Mouse (Mus musculus): Measurements from ENCODE around the gene Chek2.

Chek2 gene

DNA sequence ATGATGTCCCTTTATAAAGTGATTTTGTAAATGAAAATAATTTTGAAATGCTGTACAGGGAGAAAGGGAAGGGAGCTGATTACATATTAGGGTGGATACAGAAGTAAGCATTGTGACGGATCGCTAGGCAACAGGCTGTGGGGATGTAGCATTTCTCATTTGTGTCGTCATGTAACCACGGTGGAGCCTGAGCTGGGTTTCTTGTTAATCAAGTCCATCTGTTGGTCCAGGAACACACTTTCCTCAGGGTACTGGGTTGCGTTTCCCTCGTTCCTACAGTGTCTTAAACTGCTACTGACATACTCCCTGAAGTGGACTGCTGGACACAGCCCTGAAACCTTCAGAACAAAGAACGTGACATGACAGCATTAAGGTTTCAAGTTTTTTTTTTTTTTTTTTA is 58.4 kb downstream of the Chek2 start:
- DNase-seq (ENCODE audit: low read depth, low spot score), result peak; percentile 44

GRCm38 (mm10) chr5:110898785-110899184 is 59.0 kb downstream of the Chek2 start:
- DNase-seq (ENCODE audit: low read depth, low spot score), result no peak

DNA sequence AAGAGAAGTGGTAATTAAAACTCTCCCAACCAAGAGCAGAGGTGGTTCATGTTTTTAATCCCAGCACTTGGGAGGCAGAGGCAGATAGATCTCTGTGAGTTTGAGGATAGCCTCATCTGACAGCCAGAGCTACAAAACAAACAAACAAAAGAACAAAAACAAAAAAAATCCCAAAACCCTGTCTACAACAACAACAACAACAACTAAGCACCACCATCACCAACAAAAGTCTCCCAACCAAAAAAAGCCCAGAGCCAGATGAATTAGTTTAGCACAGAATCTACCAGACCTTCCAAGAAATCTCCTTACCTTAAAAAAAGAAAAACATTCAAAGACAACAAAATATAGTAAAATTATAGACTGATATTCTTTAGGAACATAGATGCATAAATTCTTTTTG is 60.6 kb downstream of the Chek2 start:
- no peak for DNase-seq (ENCODE audit: low read depth, low spot score)

GRCm38 (mm10) chr5:110906708-110907107 is 66.9 kb downstream of the Chek2 start:
- DNase-seq (ENCODE audit: low read depth, low spot score), result no peak

- no peak for DNase-seq (ENCODE audit: low read depth, low spot score)
Measured at GRCm38 (mm10) chr5:110908879-110909278, 69.1 kb downstream of the Chek2 start.

- DNase-seq (ENCODE audit: low read depth, low spot score), result no peak
Measured at GRCm38 (mm10) chr5:110909955-110910589, 70.3 kb downstream of the Chek2 start.

GRCm38 (mm10) chr5:110914859-110915258 is 75.1 kb downstream of the Chek2 start:
- DNase-seq (ENCODE audit: low read depth, low spot score), result no peak

DNA sequence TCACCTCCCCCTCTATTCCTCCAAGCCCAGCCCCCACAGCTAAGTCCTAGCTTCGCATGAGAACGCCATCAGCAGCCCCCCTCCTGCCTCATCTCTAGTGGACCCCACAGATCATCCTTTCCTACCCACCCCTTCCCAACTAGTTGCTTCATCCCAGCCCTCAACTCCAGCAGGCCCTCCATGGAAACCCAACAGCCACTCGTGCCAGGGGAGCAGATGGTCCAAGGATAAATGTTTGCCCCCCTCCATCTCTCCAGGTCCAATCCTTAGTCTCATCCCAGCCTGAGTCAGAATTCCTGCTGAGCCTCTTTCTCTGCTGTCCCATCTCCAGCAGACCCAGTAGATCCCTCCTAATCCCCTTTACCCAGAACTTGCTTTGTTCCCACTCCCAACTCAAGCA is 76.5 kb downstream of the Chek2 start:
- no peak for DNase-seq (ENCODE audit: low read depth, low spot score)

DNA sequence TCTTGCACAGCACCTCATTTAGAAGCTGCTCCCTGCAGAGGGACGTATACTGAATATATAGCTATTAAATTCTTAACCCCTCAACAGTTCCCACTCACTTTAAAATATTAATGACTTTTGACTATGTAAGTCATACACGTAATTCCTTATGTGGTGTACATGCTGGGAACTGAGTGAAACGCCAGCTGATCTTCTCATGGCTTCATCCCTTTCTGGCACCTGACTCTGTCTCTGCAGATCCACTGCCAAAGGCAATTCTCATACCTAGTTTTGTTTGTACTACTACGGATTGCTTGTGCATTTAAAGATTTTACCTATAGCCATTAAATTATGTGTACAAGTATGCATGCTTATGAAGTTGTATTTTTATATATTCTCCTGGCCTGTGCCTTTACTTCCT is 79.8 kb downstream of the Chek2 start:
- no peak for DNase-seq (ENCODE audit: low read depth, low spot score)

GRCm38 (mm10) chr5:110923336-110923735 is 83.6 kb downstream of the Chek2 start:
- DNase-seq (ENCODE audit: low read depth, low spot score), result no peak
